Mouse (Mus musculus) erythroblast, adult 5-6 weeks (primary cell): ENCODE results near the gene Samd1. TPM values are rescaled to one million over a fixed set of nuclear protein-coding genes. Genes with fewer than 3 reads are reported as not detected.

ENCODE experiments used
- ATAC-seq: replicated peaks from 2 replicates; pipeline ENCODE4 v1.8.0; 2016; ENCODE audit warnings: moderate number of reproducible peaks, mild to moderate bottlenecking, moderate TSS enrichment, inconsistent platforms; ENCODE audit not compliant: poor library complexity, low FRiP score, severe bottlenecking
- total RNA-seq, 2 experiments: library from RNA; stranded (forward) in 1 of 2; stranded (reverse) in 1 of 2; fragments of 150-400 nt in 1 of 2; fragments of 200-764, 138-1000 nt in 1 of 2; gene quantifications; 2 replicates each; pipeline versions ENCODE4 v1.2.3 to v1.2.4; 2015 to 2017; ENCODE audit warnings: low replicate concordance in 2 of 2

The Samd1 gene
- total RNA-seq, 2 experiments from 2014 or later, result 14.8 to 36.0 TPM

DNA sequence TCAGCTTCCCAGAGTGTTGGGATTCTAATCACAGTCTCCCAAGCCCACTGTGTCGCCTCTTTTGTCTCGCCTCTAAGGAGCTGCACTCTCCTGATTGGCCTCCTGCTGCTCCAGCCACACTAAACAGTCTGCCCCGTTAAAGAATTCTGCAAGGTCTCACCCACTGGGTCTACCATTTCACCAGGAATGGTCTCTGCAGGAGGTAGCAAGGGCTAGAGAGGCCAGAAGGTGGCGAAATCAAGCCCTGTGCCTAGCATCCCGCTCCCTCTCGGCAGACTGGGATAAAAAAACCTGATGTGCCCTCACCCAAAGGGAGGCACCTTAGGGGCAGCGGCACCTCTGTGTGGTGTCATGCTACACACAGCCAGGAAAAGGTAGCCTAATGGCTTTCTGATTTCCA lies 46.6 kb downstream of the Samd1 start:
- ATAC-seq, result no peak

DNA sequence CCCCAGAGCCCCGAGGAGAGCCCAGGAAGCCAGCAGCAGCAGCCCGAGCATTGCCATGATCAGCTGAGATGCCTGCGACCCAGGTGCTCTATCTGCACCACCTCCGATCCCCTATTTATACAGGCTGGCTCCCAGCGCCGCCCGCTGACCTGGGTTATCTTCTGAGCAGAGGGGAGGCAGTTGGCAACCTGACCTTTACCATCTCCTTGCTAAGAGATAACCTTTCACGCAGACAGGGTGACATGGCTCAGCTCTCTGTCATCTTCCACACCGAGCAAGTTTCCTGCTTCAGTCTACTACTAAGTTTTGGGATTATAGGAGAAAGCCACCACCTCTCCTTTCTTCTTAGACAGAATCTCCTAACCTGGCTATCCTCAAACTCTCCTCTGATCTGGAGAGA lies 47.4 kb downstream of the Samd1 start, which contains the start of gene Rln3:
Rln3 (minus strand) TSS at position 101 of the 400 bp plus-strand sequence.
- no peak for ATAC-seq

DNA sequence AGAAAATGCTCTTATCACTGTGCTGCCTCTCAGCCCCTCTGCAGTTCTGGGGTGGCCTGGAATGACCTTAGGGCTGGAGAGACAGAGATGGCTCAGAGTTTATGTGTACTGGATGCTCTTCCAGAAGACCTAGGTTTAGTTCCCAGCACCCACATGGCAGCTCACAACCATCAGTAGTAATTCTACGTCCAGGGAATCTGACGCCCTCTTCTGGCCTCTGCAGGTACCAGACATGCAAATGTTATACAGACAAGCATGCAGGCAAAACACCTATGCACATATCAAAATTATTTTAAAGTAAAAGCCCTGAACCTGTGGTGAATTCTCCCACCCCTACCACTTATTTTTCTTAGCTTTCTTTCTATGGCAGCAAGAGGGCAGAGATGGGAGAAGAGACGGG lies 49.0 kb downstream of the Samd1 start:
- ATAC-seq, result no peak

DNA sequence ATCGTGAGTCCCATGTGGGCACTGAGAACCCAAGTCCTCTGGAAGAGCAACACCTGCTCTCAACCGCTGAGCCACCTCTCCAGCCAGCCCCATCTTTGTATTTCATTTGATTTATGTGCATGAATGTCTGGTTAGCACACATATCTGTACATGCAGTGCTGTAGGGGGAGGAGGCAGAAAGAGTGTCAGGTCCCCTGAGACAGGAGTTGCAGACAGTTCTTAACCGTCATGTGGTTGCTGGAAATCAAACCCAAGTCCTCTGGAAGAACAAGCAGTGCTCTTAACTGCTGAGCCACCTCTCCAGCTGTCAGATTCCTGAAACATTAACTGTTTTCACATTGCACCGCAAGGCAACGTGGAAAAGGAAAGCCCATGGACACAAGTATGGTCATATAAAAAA lies 50.7 kb downstream of the Samd1 start:
- ATAC-seq, result no peak

Other genes with a start within 250 kb of the Samd1 start
- gene Adgrl1, start 97.6 kb upstream of the Samd1 start, total RNA-seq (2015; ENCODE audit: low replicate concordance), result 0.58 and 1.7 TPM in 2 replicates
- 0.09 and 0.14 TPM in 2 replicates for gene Adgrl1, start 97.6 kb upstream of the Samd1 start, total RNA-seq (2017; ENCODE audit: low replicate concordance)
- not detected in 2 replicates for gene Gm10644, start 42.5 kb upstream of the Samd1 start, total RNA-seq (2015; ENCODE audit: low replicate concordance)
- gene Gm10644, start 42.5 kb upstream of the Samd1 start, total RNA-seq (2017; ENCODE audit: low replicate concordance), result not detected in 2 replicates
- gene Asf1b, start 42.2 kb upstream of the Samd1 start, total RNA-seq (2015; ENCODE audit: low replicate concordance), result 23.1 and 32.4 TPM in 2 replicates
- 26.2 and 32.8 TPM in 2 replicates for gene Asf1b, start 42.2 kb upstream of the Samd1 start, total RNA-seq (2017; ENCODE audit: low replicate concordance)
- gene Prkaca, start 24.7 kb upstream of the Samd1 start, total RNA-seq (2015; ENCODE audit: low replicate concordance), result 7.5 and 9.8 TPM in 2 replicates
- 6.7 and 7.1 TPM in 2 replicates for gene Prkaca, start 24.7 kb upstream of the Samd1 start, total RNA-seq (2017; ENCODE audit: low replicate concordance)
- 1.3 TPM in 1 of 2 replicates, not detected in the other for gene 1700067K01Rik, start 3.8 kb downstream of the Samd1 start, total RNA-seq (2015; ENCODE audit: low replicate concordance)
- gene 1700067K01Rik, start 3.8 kb downstream of the Samd1 start, total RNA-seq (2017; ENCODE audit: low replicate concordance), result 0.51 and 2.6 TPM in 2 replicates
- not detected in 2 replicates for gene 2210011C24Rik, start 14.5 kb downstream of the Samd1 start, total RNA-seq (2015; ENCODE audit: low replicate concordance)
- not detected in 2 replicates for gene 2210011C24Rik, start 14.5 kb downstream of the Samd1 start, total RNA-seq (2017; ENCODE audit: low replicate concordance)
- not detected in 2 replicates for gene Palm3, start 23.8 kb downstream of the Samd1 start, total RNA-seq (2015; ENCODE audit: low replicate concordance)
- gene Palm3, start 23.8 kb downstream of the Samd1 start, total RNA-seq (2017; ENCODE audit: low replicate concordance), result not detected in 2 replicates
- gene Il27ra, start 44.9 kb downstream of the Samd1 start, total RNA-seq (2015; ENCODE audit: low replicate concordance), result 0.63 and 0.96 TPM in 2 replicates
- gene Il27ra, start 44.9 kb downstream of the Samd1 start, total RNA-seq (2017; ENCODE audit: low replicate concordance), result 0.17 TPM in 1 of 2 replicates, not detected in the other
- not detected in 2 replicates for gene Rln3, start 47.3 kb downstream of the Samd1 start, total RNA-seq (2015; ENCODE audit: low replicate concordance)
- not detected in 2 replicates for gene Rln3, start 47.3 kb downstream of the Samd1 start, total RNA-seq (2017; ENCODE audit: low replicate concordance)
- not detected in 2 replicates for gene Gm10643, start 67.5 kb downstream of the Samd1 start, total RNA-seq (2015; ENCODE audit: low replicate concordance)
- gene Gm10643, start 67.5 kb downstream of the Samd1 start, total RNA-seq (2017; ENCODE audit: low replicate concordance), result not detected in 2 replicates
- 2.1 and 3.1 TPM in 2 replicates for gene Rfx1, start 69.2 kb downstream of the Samd1 start, total RNA-seq (2015; ENCODE audit: low replicate concordance)
- gene Rfx1, start 69.2 kb downstream of the Samd1 start, total RNA-seq (2017; ENCODE audit: low replicate concordance), result 1.4 and 3.5 TPM in 2 replicates
- gene Dcaf15, start 107.1 kb downstream of the Samd1 start, total RNA-seq (2015; ENCODE audit: low replicate concordance), result 0.19 and 4.0 TPM in 2 replicates
- gene Dcaf15, start 107.1 kb downstream of the Samd1 start, total RNA-seq (2017; ENCODE audit: low replicate concordance), result 1.9 and 2.9 TPM in 2 replicates
- gene Podnl1, start 128.3 kb downstream of the Samd1 start, total RNA-seq (2015; ENCODE audit: low replicate concordance), result not detected in 2 replicates
- not detected in 2 replicates for gene Podnl1, start 128.3 kb downstream of the Samd1 start, total RNA-seq (2017; ENCODE audit: low replicate concordance)
- 4.2 and 7.3 TPM in 2 replicates for gene Cc2d1a, start 150.3 kb downstream of the Samd1 start, total RNA-seq (2015; ENCODE audit: low replicate concordance)
- 0.60 and 2.5 TPM in 2 replicates for gene Cc2d1a, start 150.3 kb downstream of the Samd1 start, total RNA-seq (2017; ENCODE audit: low replicate concordance)
- gene 4930432K21Rik, start 150.4 kb downstream of the Samd1 start, total RNA-seq (2015; ENCODE audit: low replicate concordance), result not detected in 2 replicates
- 0.43 TPM in 1 of 2 replicates, not detected in the other for gene 4930432K21Rik, start 150.4 kb downstream of the Samd1 start, total RNA-seq (2017; ENCODE audit: low replicate concordance)
- not detected in 2 replicates for gene Nanos3, start 187.5 kb downstream of the Samd1 start, total RNA-seq (2015; ENCODE audit: low replicate concordance)
- gene Nanos3, start 187.5 kb downstream of the Samd1 start, total RNA-seq (2017; ENCODE audit: low replicate concordance), result not detected in 2 replicates
- 3.1 and 3.5 TPM in 2 replicates for gene Zswim4, start 239.4 kb downstream of the Samd1 start, total RNA-seq (2015; ENCODE audit: low replicate concordance)
- 6.3 and 7.4 TPM in 2 replicates for gene Zswim4, start 239.4 kb downstream of the Samd1 start, total RNA-seq (2017; ENCODE audit: low replicate concordance)